Mouse (Mus musculus) lung, postnatal 0 days (tissue): ENCODE data around the gene Mical3.

Experiments
- CTCF ChIP-seq: IDR thresholded peaks from 2 replicates; pipeline ENCODE4 v1.5.1; 2016; ENCODE audit warnings: antibody characterized with exemption, mild to moderate bottlenecking
- EP300 ChIP-seq: IDR thresholded peaks from 2 replicates; pipeline ENCODE4 v1.6.1; 2016; ENCODE audit warnings: antibody characterized with exemption, mild to moderate bottlenecking, control low read depth

GRCm38 (mm10) chr6:121026866-121027265, 103.9 kb downstream of the Mical3 start:
- no peak for TF ChIP-seq CTCF
- TF ChIP-seq EP300, result no peak
